Mouse (Mus musculus) testis, postnatal 14 days (tissue): Measurements from ENCODE around the gene Grm2.
"Not testable (repeated sequence)": the region's sequence is repeated elsewhere in the genome, so short reads cannot be mapped to it uniquely, and the experiment has no call there.

ENCODE experiments used
- DNase-seq: peaks from one replicate; pipeline ENCODE4 v3.0.0; 2021; ENCODE audit warnings: low spot score

Gene Grm2

GRCm38 (mm10) chr9:106647226-106647625 lies 8.7 kb downstream of the Grm2 start:
- DNase-seq, result no peak

- no peak for DNase-seq
Observed at GRCm38 (mm10) chr9:106645684-106646271, 10.1 kb downstream of the Grm2 start.

- no peak for DNase-seq
Observed at GRCm38 (mm10) chr9:106643787-106644186, 12.1 kb downstream of the Grm2 start.

- peak; percentile 93 for DNase-seq
Observed at GRCm38 (mm10) chr9:106643128-106643527, 12.8 kb downstream of the Grm2 start.

GRCm38 (mm10) chr9:106641346-106641745 lies 14.5 kb downstream of the Grm2 start:
- no peak for DNase-seq

GRCm38 (mm10) chr9:106638154-106638553 lies 17.7 kb downstream of the Grm2 start:
- DNase-seq, result no peak

- no peak for DNase-seq
Observed at GRCm38 (mm10) chr9:106632185-106632584, 23.7 kb downstream of the Grm2 start.

GRCm38 (mm10) chr9:106627796-106628195 lies 28.1 kb downstream of the Grm2 start:
- not testable (repeated sequence) for DNase-seq

- DNase-seq, result no peak
Observed at GRCm38 (mm10) chr9:106626282-106626681, 29.6 kb downstream of the Grm2 start, which contains the start of gene Iqcf6. Gene Iqcf6 (plus strand): TSS chr9:106626582.

- no peak for DNase-seq
Observed at GRCm38 (mm10) chr9:106617496-106617895, 38.4 kb downstream of the Grm2 start.

- DNase-seq, result no peak
Observed at GRCm38 (mm10) chr9:106616306-106616705, 39.6 kb downstream of the Grm2 start.

GRCm38 (mm10) chr9:106614616-106615015 lies 41.3 kb downstream of the Grm2 start:
- no peak for DNase-seq

GRCm38 (mm10) chr9:106613951-106614350 lies 41.9 kb downstream of the Grm2 start:
- no peak for DNase-seq

GRCm38 (mm10) chr9:106610727-106611126 lies 45.2 kb downstream of the Grm2 start:
- no peak for DNase-seq

GRCm38 (mm10) chr9:106600546-106600945 lies 55.3 kb downstream of the Grm2 start:
- DNase-seq, result peak; percentile 59

- no peak for DNase-seq
Observed at GRCm38 (mm10) chr9:106598466-106598865, 57.4 kb downstream of the Grm2 start.

- no peak for DNase-seq
Observed at GRCm38 (mm10) chr9:106595836-106596235, 60.0 kb downstream of the Grm2 start.

- not testable (repeated sequence) for DNase-seq
Observed at GRCm38 (mm10) chr9:106595402-106595801, 60.5 kb downstream of the Grm2 start.
